Mouse (Mus musculus): ENCODE results near the gene Ahrr. TPM values are rescaled to one million over a fixed set of nuclear protein-coding genes. Genes with fewer than 3 reads are reported as not detected.

The Ahrr gene
- polyA plus RNA-seq, 1 experiment from 2014 or later, result 0.89 TPM

- Histone ChIP-seq H3K27ac (ENCODE audit: low read depth, low read length) (no peak overlapping the region), H3K36me3 (ENCODE audit: control insufficient read depth, insufficient read depth, low read length) (no peaks in the 10 kb centered on the region), H3K9me3 (replicated peaks; ENCODE audit: control insufficient read depth, low read length) (no peaks in the 10 kb centered on the region), H3K4me3 (ENCODE audit: low read depth, low read length) (peak overlapping the region; percentile 47), H3K9ac (ENCODE audit: low read length) (peak overlapping the region; percentile 73), H3K4me2 (ENCODE audit: low read length) (peak overlapping the region; percentile 87), H3K27me3 (replicated peaks; ENCODE audit: control insufficient read depth, insufficient read depth, low read length) (no peaks in the 10 kb centered on the region), H3K4me1 (ENCODE audit: control insufficient read depth, insufficient read depth, low read length) (peaks cover 2% of the 10 kb centered on the region; the same call in 1 of the 2 replicates)
- peak; percentile 58 for DNase-seq (ENCODE audit: low spot score)
- ATAC-seq, result peak; percentile 89
- 5% methylated on average over 35 of the region's 35 CpGs for WGBS
Observed at GRCm38 (mm10) chr13:74259460-74260230, 32.5 kb downstream of the Ahrr start.

- no peak overlapping the region for H3K4me3 ChIP-seq (ENCODE audit: low read depth, low read length)
- no peaks in the 10 kb centered on the region for H3K9me3 ChIP-seq (replicated peaks; ENCODE audit: control insufficient read depth, low read length)
- DNase-seq (ENCODE audit: low spot score) (no peak), ATAC-seq (no peak)
- no peak overlapping the region for H3K9ac ChIP-seq (ENCODE audit: low read length)
- H3K4me1 ChIP-seq (ENCODE audit: control insufficient read depth, insufficient read depth, low read length), result peaks cover 6% of the 10 kb centered on the region
- no peaks in the 10 kb centered on the region for H3K27me3 ChIP-seq (replicated peaks; ENCODE audit: control insufficient read depth, insufficient read depth, low read length)
- no peak overlapping the region for H3K27ac ChIP-seq (ENCODE audit: low read depth, low read length)
- H3K4me2 ChIP-seq (ENCODE audit: low read length), result no peak overlapping the region
- no peaks in the 10 kb centered on the region for H3K36me3 ChIP-seq (ENCODE audit: control insufficient read depth, insufficient read depth, low read length)
Observed at GRCm38 (mm10) chr13:74246494-74246893, 45.6 kb downstream of the Ahrr start.

DNA sequence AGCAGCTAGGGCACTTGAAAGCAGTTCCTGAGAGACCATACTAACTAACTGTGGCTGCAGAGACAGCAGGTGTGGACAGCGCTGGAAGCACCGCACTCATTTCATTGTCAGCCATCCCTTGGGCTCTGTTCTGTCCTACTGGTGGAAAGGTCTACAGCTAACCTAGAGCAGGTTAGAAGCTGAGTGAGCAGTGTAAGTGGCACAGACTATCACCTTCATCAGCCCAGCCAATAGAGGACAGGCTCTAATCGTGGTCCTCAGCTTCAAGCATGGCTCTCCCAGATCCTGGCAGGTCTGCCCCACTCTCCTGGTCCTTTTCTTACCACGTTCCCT lies 46.3 kb downstream of the Ahrr start:
- H3K4me1 ChIP-seq (ENCODE audit: control insufficient read depth, insufficient read depth, low read length), result peaks cover 6% of the 10 kb centered on the region
- H3K36me3 ChIP-seq (ENCODE audit: control insufficient read depth, insufficient read depth, low read length), result no peaks in the 10 kb centered on the region
- H3K4me2 ChIP-seq (ENCODE audit: low read length), result peak overlapping the region; percentile 32; the same call in 1 of the 2 replicates
- H3K27ac ChIP-seq (ENCODE audit: low read depth, low read length), result no peak overlapping the region
- no peak overlapping the region for H3K4me3 ChIP-seq (ENCODE audit: low read depth, low read length)
- H3K9me3 ChIP-seq (replicated peaks; ENCODE audit: control insufficient read depth, low read length), result no peaks in the 10 kb centered on the region
- no peaks in the 10 kb centered on the region for H3K27me3 ChIP-seq (replicated peaks; ENCODE audit: control insufficient read depth, insufficient read depth, low read length)
- no peak for DNase-seq (ENCODE audit: low spot score)
- no peak overlapping the region for H3K9ac ChIP-seq (ENCODE audit: low read length)
- peak; percentile 68; the same call in 1 of the 2 replicates for ATAC-seq
- WGBS, result 50% methylated on average over 4 of the region's 4 CpGs

DNA sequence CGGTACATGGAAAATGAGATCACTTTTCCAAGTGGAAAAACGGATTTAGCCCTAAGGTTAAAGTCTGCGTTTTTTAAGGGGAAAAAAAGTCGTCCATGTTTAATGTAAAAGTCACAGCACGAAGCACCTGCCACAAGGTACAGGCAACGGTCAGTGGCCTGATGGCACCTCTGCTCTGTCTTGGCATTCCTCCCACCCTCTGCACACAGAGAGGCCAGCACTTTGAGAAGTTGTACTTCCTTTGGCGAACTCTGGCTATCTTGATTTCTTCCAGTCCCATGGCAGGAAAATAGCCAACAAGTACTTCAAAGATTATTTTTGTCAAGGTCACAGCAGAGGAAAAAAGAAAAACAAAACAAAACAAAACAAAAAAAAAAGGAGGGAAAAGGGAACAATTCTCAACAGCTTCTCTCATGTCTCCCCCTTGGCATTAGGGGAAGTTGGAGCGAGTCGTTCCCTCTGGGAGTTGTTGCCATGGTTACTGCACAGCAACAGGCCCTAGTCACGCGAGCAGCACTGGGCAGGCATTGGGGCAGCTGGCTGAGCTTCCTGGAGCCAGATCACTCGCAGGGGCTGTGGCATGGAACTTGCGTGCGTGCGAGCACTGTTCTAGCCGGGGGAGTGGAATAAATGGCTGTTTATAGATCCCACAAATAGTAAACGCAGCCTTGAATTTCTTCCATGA lies 46.8 kb downstream of the Ahrr start:
- H3K4me1 ChIP-seq (ENCODE audit: control insufficient read depth, insufficient read depth, low read length), result peaks cover 6% of the 10 kb centered on the region
- WGBS, result 28% methylated on average over 17 of the region's 17 CpGs
- H3K9ac ChIP-seq (ENCODE audit: low read length), result no peak overlapping the region
- ATAC-seq (peak; percentile 98), DNase-seq (ENCODE audit: low spot score) (peak; percentile 87)
- H3K36me3 ChIP-seq (ENCODE audit: control insufficient read depth, insufficient read depth, low read length), result no peaks in the 10 kb centered on the region
- H3K4me3 ChIP-seq (ENCODE audit: low read depth, low read length), result no peak overlapping the region
- H3K27me3 ChIP-seq (replicated peaks; ENCODE audit: control insufficient read depth, insufficient read depth, low read length), result no peaks in the 10 kb centered on the region
- H3K9me3 ChIP-seq (replicated peaks; ENCODE audit: control insufficient read depth, low read length), result no peaks in the 10 kb centered on the region
- H3K27ac ChIP-seq (ENCODE audit: low read depth, low read length), result no peak overlapping the region
- peak overlapping the region; percentile 32; the same call in 1 of the 2 replicates for H3K4me2 ChIP-seq (ENCODE audit: low read length)

GRCm38 (mm10) chr13:74237574-74237973 lies 54.6 kb downstream of the Ahrr start:
- Histone ChIP-seq H3K27ac (ENCODE audit: low read depth, low read length) (no peak overlapping the region), H3K9me3 (replicated peaks; ENCODE audit: control insufficient read depth, low read length) (no peaks in the 10 kb centered on the region), H3K36me3 (ENCODE audit: control insufficient read depth, insufficient read depth, low read length) (no peaks in the 10 kb centered on the region), H3K4me3 (ENCODE audit: low read depth, low read length) (no peak overlapping the region), H3K27me3 (replicated peaks; ENCODE audit: control insufficient read depth, insufficient read depth, low read length) (no peaks in the 10 kb centered on the region), H3K4me1 (ENCODE audit: control insufficient read depth, insufficient read depth, low read length) (no peaks in the 10 kb centered on the region), H3K9ac (ENCODE audit: low read length) (no peak overlapping the region), H3K4me2 (ENCODE audit: low read length) (no peak overlapping the region)
- DNase-seq (ENCODE audit: low spot score) (no peak), ATAC-seq (no peak)
- WGBS, result 76% methylated on average over 7 of the region's 7 CpGs

DNA sequence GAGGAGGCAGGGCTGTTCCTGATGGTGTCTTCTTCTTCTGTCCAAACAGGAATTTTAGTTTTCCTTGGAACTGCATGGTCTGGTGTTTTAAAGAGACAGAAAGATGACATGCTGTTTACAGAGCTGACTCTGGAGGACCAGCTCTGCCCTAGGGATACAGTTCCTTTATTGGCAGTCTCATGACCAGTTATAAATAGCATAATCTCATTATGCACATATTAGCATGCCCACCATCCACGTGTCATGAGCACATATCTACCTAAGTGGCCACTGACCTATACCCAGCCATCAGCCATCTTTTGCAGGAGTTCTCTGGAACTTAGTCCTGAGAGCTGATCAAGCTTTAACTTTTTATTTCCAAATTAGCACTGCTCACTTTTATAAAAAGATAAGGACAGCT lies 71.5 kb downstream of the Ahrr start:
- H3K4me2 ChIP-seq (ENCODE audit: low read length), result no peak overlapping the region
- WGBS, result 51% methylated on average over 1 of the region's 1 CpGs
- no peak for DNase-seq (ENCODE audit: low spot score)
- H3K9ac ChIP-seq (ENCODE audit: low read length), result no peak overlapping the region
- H3K27me3 ChIP-seq (replicated peaks; ENCODE audit: control insufficient read depth, insufficient read depth, low read length), result no peaks in the 10 kb centered on the region
- no peaks in the 10 kb centered on the region for H3K4me1 ChIP-seq (ENCODE audit: control insufficient read depth, insufficient read depth, low read length)
- no peak overlapping the region for H3K27ac ChIP-seq (ENCODE audit: low read depth, low read length)
- H3K9me3 ChIP-seq (replicated peaks; ENCODE audit: control insufficient read depth, low read length), result no peaks in the 10 kb centered on the region
- no peak overlapping the region for H3K4me3 ChIP-seq (ENCODE audit: low read depth, low read length)
- no peak for ATAC-seq
- H3K36me3 ChIP-seq (ENCODE audit: control insufficient read depth, insufficient read depth, low read length), result no peaks in the 10 kb centered on the region

- DNase-seq (ENCODE audit: low spot score), result no peak
- H3K4me1 ChIP-seq (ENCODE audit: control insufficient read depth, insufficient read depth, low read length), result no peaks in the 10 kb centered on the region
- H3K9me3 ChIP-seq (replicated peaks; ENCODE audit: control insufficient read depth, low read length), result no peaks in the 10 kb centered on the region
- H3K27me3 ChIP-seq (replicated peaks; ENCODE audit: control insufficient read depth, insufficient read depth, low read length), result no peaks in the 10 kb centered on the region
- H3K4me2 ChIP-seq (ENCODE audit: low read length), result no peak overlapping the region
- no peak overlapping the region for H3K4me3 ChIP-seq (ENCODE audit: low read depth, low read length)
- 67% methylated on average over 3 of the region's 3 CpGs for WGBS
- no peak for ATAC-seq
- H3K36me3 ChIP-seq (ENCODE audit: control insufficient read depth, insufficient read depth, low read length), result no peaks in the 10 kb centered on the region
- H3K27ac ChIP-seq (ENCODE audit: low read depth, low read length), result no peak overlapping the region
- no peak overlapping the region for H3K9ac ChIP-seq (ENCODE audit: low read length)
Observed at GRCm38 (mm10) chr13:74218441-74218840, 73.7 kb downstream of the Ahrr start.

- DNase-seq (ENCODE audit: low spot score) (no peak), ATAC-seq (peak; percentile 42; the same call in 1 of the 2 replicates)
- Histone ChIP-seq H3K4me3 (ENCODE audit: low read depth, low read length) (peak overlapping the region; percentile 63), H3K27ac (ENCODE audit: low read depth, low read length) (peak overlapping the region; percentile 81), H3K4me2 (ENCODE audit: low read length) (peak overlapping the region; percentile 74), H3K36me3 (ENCODE audit: control insufficient read depth, insufficient read depth, low read length) (peaks cover 11% of the 10 kb centered on the region), H3K4me1 (ENCODE audit: control insufficient read depth, insufficient read depth, low read length) (peaks cover 18% of the 10 kb centered on the region), H3K9ac (ENCODE audit: low read length) (peak overlapping the region; percentile 70), H3K9me3 (replicated peaks; ENCODE audit: control insufficient read depth, low read length) (no peaks in the 10 kb centered on the region), H3K27me3 (replicated peaks; ENCODE audit: control insufficient read depth, insufficient read depth, low read length) (no peaks in the 10 kb centered on the region)
- 15% methylated on average over 12 of the region's 12 CpGs for WGBS
Observed at GRCm38 (mm10) chr13:74208986-74209345, 83.2 kb downstream of the Ahrr start.

Data from forebrain, embryonic 14.5 days (tissue).